Mouse (Mus musculus): ENCODE data around the gene BC030867. TPM values are rescaled to one million over a fixed set of nuclear protein-coding genes. Genes with fewer than 3 reads are reported as not detected.
A peak's percentile ranks its signal among the peaks of the same experiment; 100 is the strongest.

The BC030867 gene
- polyA plus RNA-seq, 1 experiment = 12.0 TPM

DNA sequence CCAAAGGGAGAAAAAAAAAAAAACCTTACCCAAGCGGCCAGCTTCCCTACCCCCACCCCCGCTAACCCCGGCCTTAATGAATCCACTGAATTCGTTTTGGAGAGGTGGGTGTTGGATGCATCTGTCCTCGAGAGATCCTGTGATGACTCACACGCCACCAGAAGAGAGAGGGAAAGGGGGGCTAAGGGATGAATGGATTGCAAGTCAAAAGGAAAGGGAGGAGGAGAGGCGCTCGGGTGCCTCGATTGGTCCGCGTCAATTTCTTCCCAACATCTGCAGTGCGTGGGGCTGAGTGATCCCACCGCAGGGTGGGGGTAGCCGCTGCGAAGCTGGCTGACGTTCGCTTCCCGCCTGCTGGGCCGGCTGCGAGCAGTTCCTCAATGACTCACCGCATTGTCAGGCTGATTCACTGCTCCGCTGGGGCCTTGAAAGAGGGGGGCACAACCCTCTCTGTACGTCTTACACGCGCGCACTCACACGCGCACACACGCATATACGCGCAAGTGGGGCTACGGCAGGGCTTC, 3.7 kb upstream of the BC030867 start:
- Histone ChIP-seq H3K79me2 (ENCODE audit: control insufficient read depth, insufficient read depth) (peaks cover 13% of the 10 kb centered on the region), H3K79me3 (ENCODE audit: low read depth) (peaks cover 5% of the 10 kb centered on the region), H3K27me3 (ENCODE audit: control insufficient read depth, insufficient read depth, insufficient read length) (no peaks in the 10 kb centered on the region), H3K4me3 (ENCODE audit: insufficient read depth, poor library complexity, severe bottlenecking) (peak overlapping the region; percentile 16), H3ac (ENCODE audit: control insufficient read depth, insufficient read length, low read depth) (no peak overlapping the region), H3K36me3 (ENCODE audit: control insufficient read depth, insufficient read depth) (no peaks in the 10 kb centered on the region)
- TF ChIP-seq MYOG (IDR thresholded peaks at IDR 0.05; ENCODE audit: control insufficient read depth, extremely low read depth, insufficient read length) (no peak), MYOD1 (IDR thresholded peaks at IDR 0.05; ENCODE audit: control insufficient read depth, insufficient read length, low read depth) (peak; percentile 66), FOSL1 (IDR thresholded peaks at IDR 0.05; ENCODE audit: insufficient read depth, low read length, poor library complexity, severe bottlenecking) (peak; percentile 95), MAX (IDR thresholded peaks at IDR 0.05) (peak; percentile 90), CTCF (IDR thresholded peaks at IDR 0.05; ENCODE audit: control insufficient read depth, insufficient read depth, insufficient read length) (no peak), USF1 (IDR thresholded peaks at IDR 0.05; ENCODE audit: low read depth) (no peak), CEBPB (IDR thresholded peaks at IDR 0.05; ENCODE audit: low read depth) (no peak)

DNA sequence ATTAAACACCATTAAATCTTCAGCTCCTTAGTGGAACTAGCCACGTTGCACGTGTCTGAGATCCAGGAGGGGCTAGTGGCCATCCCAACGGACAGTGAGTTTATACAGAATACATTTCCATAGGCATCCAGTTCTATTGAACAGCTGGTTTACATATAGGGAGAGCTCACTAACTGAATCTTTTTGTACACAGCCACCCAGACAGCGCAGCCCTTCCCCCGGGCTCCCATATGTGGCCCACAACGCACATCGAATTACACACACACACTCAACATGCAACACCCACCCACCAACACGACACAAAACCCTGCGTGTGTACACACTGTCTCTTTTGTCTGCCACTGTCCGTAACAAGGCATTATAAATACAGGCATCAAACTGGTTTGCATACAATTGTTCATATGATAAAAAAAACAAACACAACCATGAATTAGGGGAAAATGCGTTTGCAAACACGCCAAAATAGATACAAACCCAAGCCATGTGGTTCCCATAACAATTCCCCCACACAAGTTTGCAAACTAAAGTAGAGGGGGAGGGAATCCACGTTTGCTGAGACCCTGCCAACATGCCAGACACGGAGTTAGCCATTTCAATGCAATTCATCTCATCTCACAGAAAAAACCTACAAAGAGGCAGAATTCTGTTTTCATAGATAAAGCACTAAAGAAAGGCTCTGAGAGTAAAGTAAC, 3.0 kb upstream of the BC030867 start:
- H3K36me3 ChIP-seq (ENCODE audit: control insufficient read depth, insufficient read depth) = peaks cover 3% of the 10 kb centered on the region
- no peak overlapping the region for H3K4me3 ChIP-seq (ENCODE audit: insufficient read depth, poor library complexity, severe bottlenecking)
- peaks cover 21% of the 10 kb centered on the region for H3K79me2 ChIP-seq (ENCODE audit: control insufficient read depth, insufficient read depth)
- H3K79me3 ChIP-seq (ENCODE audit: low read depth) = peaks cover 5% of the 10 kb centered on the region
- H3K27me3 ChIP-seq (ENCODE audit: control insufficient read depth, insufficient read depth, insufficient read length) = no peaks in the 10 kb centered on the region
- no peak for TF ChIP-seq MAX (IDR thresholded peaks at IDR 0.05)
- TF ChIP-seq CEBPB (IDR thresholded peaks at IDR 0.05; ENCODE audit: low read depth) = no peak
- TF ChIP-seq MYOD1 (IDR thresholded peaks at IDR 0.05; ENCODE audit: control insufficient read depth, insufficient read length, low read depth) = no peak
- no peak for TF ChIP-seq USF1 (IDR thresholded peaks at IDR 0.05; ENCODE audit: low read depth)
- no peak for TF ChIP-seq MYOG (IDR thresholded peaks at IDR 0.05; ENCODE audit: control insufficient read depth, extremely low read depth, insufficient read length)
- no peak for TF ChIP-seq CTCF (IDR thresholded peaks at IDR 0.05; ENCODE audit: control insufficient read depth, insufficient read depth, insufficient read length)
- TF ChIP-seq FOSL1 (IDR thresholded peaks at IDR 0.05; ENCODE audit: insufficient read depth, low read length, poor library complexity, severe bottlenecking) = no peak
- H3ac ChIP-seq (ENCODE audit: control insufficient read depth, insufficient read length, low read depth) = no peak overlapping the region

DNA sequence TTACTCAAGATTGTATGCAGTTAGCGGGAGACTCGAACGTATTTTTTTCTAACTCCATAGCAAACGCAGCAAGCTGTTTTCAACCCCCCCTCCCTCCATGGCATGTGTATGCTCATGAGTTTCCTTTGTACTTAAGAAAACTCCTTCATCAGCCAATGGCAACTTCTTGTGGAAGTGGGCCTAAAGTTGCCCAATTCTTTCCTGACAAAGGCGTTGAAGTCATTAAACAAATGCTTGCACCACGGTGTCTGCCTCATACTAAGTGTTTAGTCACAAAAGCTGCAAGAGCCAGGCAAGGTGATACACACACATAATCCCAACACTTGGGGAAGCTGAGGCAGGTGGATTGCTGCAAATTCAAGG, 2.4 kb upstream of the BC030867 start:
- Histone ChIP-seq H3K4me3 (ENCODE audit: insufficient read depth, poor library complexity, severe bottlenecking) (no peak overlapping the region), H3ac (ENCODE audit: control insufficient read depth, insufficient read length, low read depth) (no peak overlapping the region), H3K36me3 (ENCODE audit: control insufficient read depth, insufficient read depth) (peaks cover 8% of the 10 kb centered on the region), H3K27me3 (ENCODE audit: control insufficient read depth, insufficient read depth, insufficient read length) (no peaks in the 10 kb centered on the region), H3K79me3 (ENCODE audit: low read depth) (peaks cover 5% of the 10 kb centered on the region), H3K79me2 (ENCODE audit: control insufficient read depth, insufficient read depth) (peaks cover 23% of the 10 kb centered on the region)
- TF ChIP-seq CTCF (IDR thresholded peaks at IDR 0.05; ENCODE audit: control insufficient read depth, insufficient read depth, insufficient read length) (no peak), USF1 (IDR thresholded peaks at IDR 0.05; ENCODE audit: low read depth) (no peak), FOSL1 (IDR thresholded peaks at IDR 0.05; ENCODE audit: insufficient read depth, low read length, poor library complexity, severe bottlenecking) (no peak), MYOG (IDR thresholded peaks at IDR 0.05; ENCODE audit: control insufficient read depth, extremely low read depth, insufficient read length) (no peak), MAX (IDR thresholded peaks at IDR 0.05) (no peak), MYOD1 (IDR thresholded peaks at IDR 0.05; ENCODE audit: control insufficient read depth, insufficient read length, low read depth) (no peak), CEBPB (IDR thresholded peaks at IDR 0.05; ENCODE audit: low read depth) (no peak)

DNA sequence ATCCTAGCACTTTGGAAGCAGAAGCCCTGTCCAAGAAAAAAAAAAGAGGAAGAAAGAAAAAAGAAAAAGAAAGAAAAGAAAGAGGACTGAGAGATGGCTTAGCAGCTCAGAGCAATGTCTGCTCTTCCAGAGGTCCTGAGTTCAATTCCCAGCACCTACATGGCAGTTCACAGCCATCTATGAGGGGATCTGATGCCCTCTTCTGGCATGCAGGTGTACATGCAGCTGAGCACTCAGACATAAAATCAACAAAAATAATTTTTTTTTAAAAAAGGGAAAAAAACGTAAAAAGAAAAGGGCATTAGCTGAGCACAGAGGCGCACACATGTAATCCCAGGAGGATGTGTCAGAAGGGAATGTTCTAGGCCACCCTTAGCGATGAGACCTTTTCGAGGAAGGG, 1.8 kb upstream of the BC030867 start:
- TF ChIP-seq CTCF (IDR thresholded peaks at IDR 0.05; ENCODE audit: control insufficient read depth, insufficient read depth, insufficient read length) = no peak
- no peak for TF ChIP-seq FOSL1 (IDR thresholded peaks at IDR 0.05; ENCODE audit: insufficient read depth, low read length, poor library complexity, severe bottlenecking)
- TF ChIP-seq MYOD1 (IDR thresholded peaks at IDR 0.05; ENCODE audit: control insufficient read depth, insufficient read length, low read depth) = no peak
- TF ChIP-seq CEBPB (IDR thresholded peaks at IDR 0.05; ENCODE audit: low read depth) = no peak
- TF ChIP-seq USF1 (IDR thresholded peaks at IDR 0.05; ENCODE audit: low read depth) = no peak
- TF ChIP-seq MAX (IDR thresholded peaks at IDR 0.05) = no peak
- TF ChIP-seq MYOG (IDR thresholded peaks at IDR 0.05; ENCODE audit: control insufficient read depth, extremely low read depth, insufficient read length) = no peak
- Histone ChIP-seq H3ac (ENCODE audit: control insufficient read depth, insufficient read length, low read depth) (no peak overlapping the region), H3K4me3 (ENCODE audit: insufficient read depth, poor library complexity, severe bottlenecking) (no peak overlapping the region), H3K36me3 (ENCODE audit: control insufficient read depth, insufficient read depth) (peaks cover 14% of the 10 kb centered on the region), H3K27me3 (ENCODE audit: control insufficient read depth, insufficient read depth, insufficient read length) (no peaks in the 10 kb centered on the region), H3K79me2 (ENCODE audit: control insufficient read depth, insufficient read depth) (peaks cover 23% of the 10 kb centered on the region), H3K79me3 (ENCODE audit: low read depth) (peaks cover 5% of the 10 kb centered on the region)

DNA sequence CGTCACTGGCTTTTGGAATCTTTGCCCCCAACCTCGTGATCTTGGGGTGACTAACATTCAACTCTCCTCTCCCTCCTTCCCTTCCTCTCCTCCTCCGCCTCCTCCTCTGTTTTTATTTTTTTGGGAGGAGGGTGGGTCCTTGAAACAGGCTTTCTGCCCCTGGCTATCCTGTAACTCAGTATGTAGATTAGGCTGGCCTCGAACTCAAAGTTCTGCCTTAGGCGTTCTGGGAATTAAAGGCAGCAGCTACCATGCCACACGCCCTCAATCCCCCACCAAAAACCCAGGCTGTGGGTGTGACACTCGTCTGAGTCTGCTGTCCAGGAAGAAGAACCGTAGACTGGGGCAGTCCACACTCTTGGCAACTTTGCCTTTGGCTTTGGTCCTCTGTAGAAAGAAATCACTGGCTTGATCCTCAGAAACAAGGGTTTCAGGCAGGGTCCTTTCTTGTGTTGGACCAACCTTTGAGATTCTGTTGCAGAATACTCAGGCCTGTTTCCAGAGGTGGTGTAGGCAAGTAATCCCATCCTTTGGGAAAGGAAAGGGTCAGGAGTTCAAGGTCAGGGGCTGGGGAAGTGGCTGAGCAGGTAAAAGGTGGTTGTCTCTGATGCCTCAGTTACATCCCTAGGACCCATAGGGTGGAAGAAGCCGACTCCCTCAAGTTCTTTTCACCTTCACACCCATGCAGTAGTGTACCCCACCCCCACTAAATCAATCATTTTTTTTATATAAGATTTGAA, 839 bp downstream of the BC030867 start:
- Histone ChIP-seq H3K27me3 (ENCODE audit: control insufficient read depth, insufficient read depth, insufficient read length) (no peaks in the 10 kb centered on the region), H3K79me2 (ENCODE audit: control insufficient read depth, insufficient read depth) (peaks cover 23% of the 10 kb centered on the region), H3ac (ENCODE audit: control insufficient read depth, insufficient read length, low read depth) (peak overlapping the region; percentile 98), H3K79me3 (ENCODE audit: low read depth) (peaks cover 5% of the 10 kb centered on the region), H3K36me3 (ENCODE audit: control insufficient read depth, insufficient read depth) (peaks cover 37% of the 10 kb centered on the region), H3K4me3 (ENCODE audit: insufficient read depth, poor library complexity, severe bottlenecking) (peak overlapping the region; percentile 90)
- TF ChIP-seq CEBPB (IDR thresholded peaks at IDR 0.05; ENCODE audit: low read depth) = no peak
- no peak for TF ChIP-seq MYOD1 (IDR thresholded peaks at IDR 0.05; ENCODE audit: control insufficient read depth, insufficient read length, low read depth)
- no peak for TF ChIP-seq USF1 (IDR thresholded peaks at IDR 0.05; ENCODE audit: low read depth)
- no peak for TF ChIP-seq MYOG (IDR thresholded peaks at IDR 0.05; ENCODE audit: control insufficient read depth, extremely low read depth, insufficient read length)
- no peak for TF ChIP-seq MAX (IDR thresholded peaks at IDR 0.05)
- no peak for TF ChIP-seq FOSL1 (IDR thresholded peaks at IDR 0.05; ENCODE audit: insufficient read depth, low read length, poor library complexity, severe bottlenecking)
- TF ChIP-seq CTCF (IDR thresholded peaks at IDR 0.05; ENCODE audit: control insufficient read depth, insufficient read depth, insufficient read length) = no peak

All from C2C12 (cell line).